Mouse (Mus musculus) ES-Bruce4 (cell line): ENCODE results near the gene Aifm3. TPM values are rescaled to one million over a fixed set of nuclear protein-coding genes. Genes with fewer than 3 reads are reported as not detected.

ENCODE experiments used
- H3K27ac ChIP-seq: 2 replicates; pipeline ENCODE4 v1.5.1; 2012; ENCODE audit warnings: low read length, inconsistent platforms; ENCODE audit not compliant: insufficient read depth
- H3K27me3 ChIP-seq: 2 replicates; pipeline ENCODE4 v1.6.1; 2012; ENCODE audit warnings: mild to moderate bottlenecking, low read length, inconsistent platforms; ENCODE audit not compliant: control insufficient read depth, poor library complexity, insufficient read depth, severe bottlenecking
- H3K36me3 ChIP-seq: 2 replicates; pipeline ENCODE4 v1.6.1; 2012; ENCODE audit warnings: inconsistent platforms, mild to moderate bottlenecking, low read length, moderate library complexity; ENCODE audit not compliant: control insufficient read depth, poor library complexity, insufficient read depth, severe bottlenecking
- H3K4me1 ChIP-seq: one replicate; pipeline ENCODE4 v1.8.1; 2011; ENCODE audit warnings: low read length; ENCODE audit not compliant: control insufficient read depth, insufficient read depth
- H3K4me3 ChIP-seq: 2 replicates; pipeline ENCODE4 v1.5.1; 2011; ENCODE audit warnings: low read depth, mild to moderate bottlenecking, low read length
- H3K9ac ChIP-seq: 2 replicates; pipeline ENCODE4 v1.6.1; 2012; ENCODE audit warnings: low read depth, mild to moderate bottlenecking, inconsistent platforms; ENCODE audit not compliant: poor library complexity, severe bottlenecking
- H3K9me3 ChIP-seq: replicated peaks from 2 replicates; pipeline ENCODE4 v1.6.1; 2012; ENCODE audit warnings: mild to moderate bottlenecking, low read length, inconsistent platforms; ENCODE audit not compliant: control insufficient read depth, poor library complexity, insufficient read depth, severe bottlenecking
- CTCF ChIP-seq: IDR thresholded peaks from one replicate; pipeline ENCODE4 v1.8.1; 2011; ENCODE audit warnings: low read depth, low read length
- EP300 ChIP-seq: IDR thresholded peaks from 2 replicates; pipeline ENCODE4 v1.6.1; 2011; ENCODE audit warnings: low read depth, low read length; ENCODE audit not compliant: insufficient read depth
- POLR2A ChIP-seq: IDR thresholded peaks from one replicate; pipeline ENCODE4 v1.8.1; 2011; ENCODE audit warnings: low read length; ENCODE audit not compliant: insufficient read depth
- polyA plus RNA-seq: library from polyadenylated mRNA; stranded (reverse); fragments of >200 nt; gene quantifications from 2 replicates; pipeline ENCODE4 v1.2.4, GENCODE M21; 2011; ENCODE audit warnings: low read depth; ENCODE audit not compliant: missing spikeins, insufficient read depth, insufficient read length

Aifm3 gene
- polyA plus RNA-seq, 1 experiment: 6.4 TPM

DNA sequence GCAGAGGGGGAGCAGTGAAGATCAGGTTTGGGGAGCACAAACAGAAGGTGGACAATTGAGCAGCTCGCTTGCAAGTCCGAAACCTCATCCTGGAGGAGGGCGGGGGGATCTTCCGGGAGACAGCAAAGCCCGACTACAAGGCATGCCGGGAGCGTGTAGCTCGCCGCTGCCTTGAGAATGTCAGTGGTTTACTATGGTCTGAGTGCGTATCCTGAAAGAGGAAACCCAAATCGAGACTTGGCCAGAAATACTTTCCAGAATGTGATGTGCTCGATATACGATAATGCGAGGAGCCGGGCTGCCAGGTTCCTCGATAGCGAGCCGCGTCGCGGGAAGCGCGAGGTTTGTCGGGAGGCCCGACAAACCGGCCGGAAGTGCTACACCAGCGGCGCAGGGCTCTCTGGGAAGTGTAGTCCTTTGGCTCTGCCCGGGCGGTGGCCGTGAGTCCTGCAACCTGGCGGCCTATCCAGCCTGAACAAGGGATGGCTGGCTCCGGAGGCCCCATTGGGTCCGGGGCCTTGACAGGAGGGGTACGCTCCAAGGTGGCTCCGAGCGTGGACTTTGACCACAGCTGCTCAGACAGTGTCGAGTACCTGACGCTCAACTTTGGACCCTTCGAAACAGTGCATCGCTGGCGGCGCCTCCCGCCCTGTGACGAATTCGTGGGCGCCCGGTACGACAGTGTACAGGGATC, 19.3 kb downstream of the Aifm3 start, which contains the start of gene Lztr1:
TSS of gene Lztr1 (plus strand) at position 143 of the 694 bp plus-strand sequence.
- Histone ChIP-seq H3K4me3 (peak within 1 kb of the TSS; percentile 96), H3K36me3 (no peaks in the 10 kb centered on the region), H3K9ac (peak within 1 kb of the TSS; percentile 62), H3K27me3 (no peaks in the 10 kb centered on the region), H3K27ac (peak within 1 kb of the TSS; percentile 76), H3K9me3 (no peaks in the 10 kb centered on the region), H3K4me1 (no peaks in the 10 kb centered on the region)
- TF ChIP-seq CTCF (no peak), POLR2A (no peak), EP300 (no peak)

DNA sequence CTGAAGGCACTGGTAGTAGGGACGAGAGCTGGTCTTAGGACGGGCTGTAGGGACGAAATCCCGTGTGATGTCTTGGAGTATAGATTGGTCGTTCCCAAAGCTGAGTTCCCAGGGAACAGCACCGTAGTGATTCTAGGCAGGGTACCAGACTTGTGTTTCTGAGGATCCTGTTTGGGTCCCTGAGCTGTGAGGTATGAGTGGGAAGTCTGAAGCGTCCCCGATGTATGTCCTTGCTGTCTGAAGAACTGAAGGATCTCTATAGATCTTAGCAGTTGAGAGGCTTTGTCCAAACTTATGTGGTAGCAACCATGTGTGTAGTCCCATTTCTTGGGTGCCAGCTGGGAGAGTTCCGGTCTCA, 19.8 kb downstream of the Aifm3 start:
- Histone ChIP-seq H3K27ac (no peak overlapping the region), H3K9me3 (no peaks in the 10 kb centered on the region), H3K36me3 (no peaks in the 10 kb centered on the region), H3K9ac (peak overlapping the region; percentile 62), H3K4me1 (no peaks in the 10 kb centered on the region), H3K4me3 (peak overlapping the region; percentile 96), H3K27me3 (no peaks in the 10 kb centered on the region)
- TF ChIP-seq POLR2A (no peak), EP300 (no peak), CTCF (no peak)

DNA sequence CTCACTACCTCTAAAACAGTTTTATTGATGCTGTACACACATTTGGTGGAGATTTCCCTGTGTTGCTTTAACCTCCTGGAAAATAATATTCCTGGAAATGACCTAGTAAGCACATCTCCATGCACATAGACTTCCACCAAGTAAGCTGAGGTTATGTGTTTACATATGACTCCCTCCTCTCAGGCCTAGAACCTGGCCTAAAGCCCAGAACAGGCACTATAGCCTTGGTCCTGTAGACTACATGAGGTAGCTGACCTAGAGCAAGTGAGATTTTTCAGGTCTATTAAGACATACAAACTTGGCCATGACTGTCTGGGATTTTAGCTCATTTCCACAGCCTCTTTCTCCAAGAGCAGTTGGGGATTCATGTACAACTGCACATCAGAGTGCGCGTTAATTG, 20.7 kb downstream of the Aifm3 start:
- Histone ChIP-seq H3K9me3 (no peaks in the 10 kb centered on the region), H3K27ac (no peak overlapping the region), H3K27me3 (no peaks in the 10 kb centered on the region), H3K36me3 (no peaks in the 10 kb centered on the region), H3K4me3 (no peak overlapping the region), H3K9ac (no peak overlapping the region), H3K4me1 (no peaks in the 10 kb centered on the region)
- no peak for TF ChIP-seq POLR2A
- no peak for TF ChIP-seq EP300
- TF ChIP-seq CTCF: no peak

DNA sequence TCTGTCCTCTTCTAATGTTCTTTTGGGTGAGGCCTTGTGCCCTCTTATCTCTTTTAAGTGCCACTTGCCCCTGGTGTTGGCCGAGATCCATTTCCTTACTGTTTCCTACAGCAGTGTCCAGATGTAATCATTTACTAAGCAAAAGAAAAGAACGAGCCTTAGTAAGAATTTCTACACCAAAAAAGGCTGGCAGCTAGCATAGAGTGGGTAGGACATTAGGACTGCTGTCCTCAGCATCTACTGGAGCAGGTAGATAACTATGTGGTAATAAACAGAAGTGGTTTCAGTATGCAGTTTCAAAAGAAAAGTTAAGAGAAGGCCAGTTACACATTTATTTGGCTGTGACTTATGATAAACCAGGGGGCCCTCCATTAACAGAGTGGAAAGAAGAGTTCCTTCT, 21.3 kb downstream of the Aifm3 start:
- H3K36me3 ChIP-seq: no peaks in the 10 kb centered on the region
- H3K9ac ChIP-seq: no peak overlapping the region
- H3K4me3 ChIP-seq: no peak overlapping the region
- no peaks in the 10 kb centered on the region for H3K9me3 ChIP-seq
- H3K27me3 ChIP-seq: no peaks in the 10 kb centered on the region
- H3K27ac ChIP-seq: no peak overlapping the region
- no peaks in the 10 kb centered on the region for H3K4me1 ChIP-seq
- TF ChIP-seq EP300 (no peak), POLR2A (no peak), CTCF (no peak)

DNA sequence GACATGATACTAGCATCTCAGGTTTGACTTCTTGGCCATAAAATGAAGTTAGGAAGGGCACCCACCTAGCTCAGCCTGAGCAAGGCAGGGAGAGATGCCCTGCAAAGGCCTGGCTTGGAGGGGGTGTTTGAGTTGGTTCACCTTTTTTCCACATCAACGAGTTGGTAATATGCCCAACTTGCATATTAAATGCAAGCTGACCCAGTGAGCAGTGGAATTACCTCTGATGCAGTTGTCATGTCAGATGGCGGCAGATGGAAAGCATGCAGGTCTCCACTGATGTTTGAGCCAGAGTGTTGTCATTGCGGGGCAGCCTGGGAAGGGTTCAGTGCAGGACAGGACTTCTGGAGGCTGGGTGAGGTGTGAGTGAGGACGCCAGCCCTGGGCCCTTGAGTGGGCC, 22.0 kb downstream of the Aifm3 start:
- no peaks in the 10 kb centered on the region for H3K36me3 ChIP-seq
- no peak overlapping the region for H3K27ac ChIP-seq
- TF ChIP-seq EP300 (no peak), POLR2A (no peak), CTCF (no peak)
- H3K4me1 ChIP-seq: no peaks in the 10 kb centered on the region
- H3K9me3 ChIP-seq: no peaks in the 10 kb centered on the region
- H3K27me3 ChIP-seq: no peaks in the 10 kb centered on the region
- no peak overlapping the region for H3K4me3 ChIP-seq
- H3K9ac ChIP-seq: no peak overlapping the region

DNA sequence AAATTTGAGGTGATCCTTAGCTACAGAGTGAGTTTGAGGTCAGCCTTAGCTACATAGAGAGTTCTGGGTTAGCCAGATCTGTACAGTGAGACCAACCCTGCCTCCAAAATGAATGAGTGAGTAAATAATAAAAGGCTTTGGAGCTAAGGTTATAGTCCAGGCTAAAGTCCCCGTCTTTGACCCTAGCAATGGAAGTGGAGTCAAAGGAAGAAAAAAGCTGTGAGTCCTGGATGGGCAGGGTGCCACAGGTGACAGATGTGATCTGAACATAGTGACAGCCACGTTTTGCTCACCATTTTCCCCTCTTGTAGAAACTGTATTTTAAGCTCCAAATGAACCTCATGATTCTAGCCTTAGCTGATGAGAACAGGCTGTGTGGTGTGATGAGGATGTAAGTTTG, 29.5 kb downstream of the Aifm3 start:
- TF ChIP-seq EP300: no peak
- no peak for TF ChIP-seq POLR2A
- no peak for TF ChIP-seq CTCF

More for the DNA sequence above, 29.5 kb downstream of the Aifm3 start:
- no peaks in the 10 kb centered on the region for H3K9me3 ChIP-seq
- no peak overlapping the region for H3K9ac ChIP-seq
- no peaks in the 10 kb centered on the region for H3K4me1 ChIP-seq
- no peaks in the 10 kb centered on the region for H3K27me3 ChIP-seq
- H3K27ac ChIP-seq: no peak overlapping the region
- no peak overlapping the region for H3K4me3 ChIP-seq
- 0 out of 2 replicates have a peak, but pooled peaks cover 3% of the 10 kb centered on the region for H3K36me3 ChIP-seq
